Mouse (Mus musculus) midbrain, embryonic 12.5 days (tissue): ENCODE data around the gene Fuz. TPM values are rescaled to one million over a fixed set of nuclear protein-coding genes. Genes with fewer than 3 reads are reported as not detected.

Experiments used
- ATAC-seq: fragments of 200-750 bp; cut with Nextera tagmentation; 2 replicates; pipeline ENCODE4 v1.8.0; 2017; ENCODE audit warnings: low read depth, moderate TSS enrichment, moderate library complexity; ENCODE audit not compliant: low FRiP score
- H3K27ac ChIP-seq: fragments of 300-500 bp; sonication (generic); replicated peaks from 2 replicates; pipeline ENCODE4 v1.5.1; 2016; ENCODE audit warnings: mild to moderate bottlenecking
- H3K27me3 ChIP-seq: fragments of 300-500 bp; sonication (generic); 2 replicates; pipeline ENCODE4 v1.6.1; 2016; ENCODE audit warnings: mild to moderate bottlenecking
- H3K36me3 ChIP-seq: fragments of 300-500 bp; sonication (generic); 2 replicates; pipeline ENCODE4 v1.6.1; 2016
- H3K4me1 ChIP-seq: fragments of 300-500 bp; sonication (generic); 2 replicates; pipeline ENCODE4 v1.6.1; 2016
- H3K4me2 ChIP-seq: fragments of 300-500 bp; sonication (generic); replicated peaks from 2 replicates; pipeline ENCODE4 v1.6.1; 2016; ENCODE audit warnings: mild to moderate bottlenecking, moderate library complexity
- H3K4me3 ChIP-seq: fragments of 300-500 bp; sonication (generic); 2 replicates; pipeline ENCODE4 v1.5.1; 2016; ENCODE audit warnings: mild to moderate bottlenecking
- H3K9ac ChIP-seq: fragments of 300-500 bp; sonication (generic); replicated peaks from 2 replicates; pipeline ENCODE4 v1.6.1; 2016; ENCODE audit warnings: mild to moderate bottlenecking, moderate library complexity
- H3K9me3 ChIP-seq: fragments of 300-500 bp; sonication (generic); 2 replicates; pipeline ENCODE4 v1.6.1; 2016; ENCODE audit warnings: mild to moderate bottlenecking
- WGBS: fragments of 180-500 bp; shearing (Covaris S2); methylation state at CpG from one replicate; pipeline ENCODE4 v1.1.7; 2016; 5-methylcytosine and 5-hydroxymethylcytosine counted together
- polyA plus RNA-seq: library from polyadenylated mRNA; unstranded; fragments of >200 nt; fragmentation: Nextera tagmentation; extraction: Ambion mirVana; gene quantifications from 2 replicates; pipeline ENCODE4 v1.2.1, GENCODE M21; 2016

Fuz gene
- polyA plus RNA-seq: 25.8 and 29.7 TPM in 2 replicates

GRCm38 (mm10) chr7:44895593-44896434 is at the start of gene Fuz:
Gene Fuz (plus strand): TSS chr7:44896079.
- H3K9me3 ChIP-seq: no peaks in the 10 kb centered on the region
- peak within 1 kb of the TSS; percentile 95 for H3K27ac ChIP-seq
- peak within 1 kb of the TSS; percentile 79 for H3K9ac ChIP-seq
- peaks cover 64% of the 10 kb centered on the region for H3K4me1 ChIP-seq
- H3K4me2 ChIP-seq: peak within 1 kb of the TSS; percentile 84
- under 1% methylated on average over 34 of the region's 34 CpGs for WGBS
- H3K36me3 ChIP-seq: peaks cover 24% of the 10 kb centered on the region
- peak; percentile 75 for ATAC-seq
- peak within 1 kb of the TSS; percentile 66 for H3K4me3 ChIP-seq
- no peaks in the 10 kb centered on the region for H3K27me3 ChIP-seq

- Histone ChIP-seq H3K9ac (no peak overlapping the region), H3K9me3 (no peaks in the 10 kb centered on the region), H3K4me3 (no peak overlapping the region), H3K27me3 (peaks cover 1% of the 10 kb centered on the region; the same call in 1 of the 2 replicates), H3K4me2 (no peak overlapping the region), H3K27ac (no peak overlapping the region), H3K4me1 (peaks cover 27% of the 10 kb centered on the region), H3K36me3 (peaks cover 50% of the 10 kb centered on the region)
- 93% methylated on average over 7 of the region's 7 CpGs for WGBS
- ATAC-seq: no peak
Observed at GRCm38 (mm10) chr7:44846804-44847203, 49.1 kb upstream of the Fuz start.

- H3K36me3 ChIP-seq: peaks cover 46% of the 10 kb centered on the region
Observed at GRCm38 (mm10) chr7:44847772-44848171, 48.1 kb upstream of the Fuz start.

GRCm38 (mm10) chr7:44848561-44849415 is 47.1 kb upstream of the Fuz start, which contains the start of the genes Akt1s1 and Tbc1d17:
Gene Akt1s1 (plus strand): TSS chr7:44848991.
Gene Tbc1d17 (minus strand): TSS chr7:44849079.
- Histone ChIP-seq H3K9ac (peak within 1 kb of the TSS; percentile 67), H3K4me2 (peak within 1 kb of the TSS; percentile 89), H3K27ac (peak within 1 kb of the TSS; percentile 93), H3K36me3 (peaks cover 44% of the 10 kb centered on the region), H3K27me3 (no peaks in the 10 kb centered on the region), H3K9me3 (no peaks in the 10 kb centered on the region), H3K4me1 (peaks cover 38% of the 10 kb centered on the region), H3K4me3 (peak within 1 kb of the TSS; percentile 78)
- under 1% methylated on average over 54 of the region's 54 CpGs for WGBS
- ATAC-seq: peak; percentile 82

More at GRCm38 (mm10) chr7:44847772-44848171, 48.1 kb upstream of the Fuz start:
- peaks cover 29% of the 10 kb centered on the region for H3K4me1 ChIP-seq
- no peak for ATAC-seq
- peak overlapping the region; percentile 89 for H3K4me2 ChIP-seq
- 90% methylated on average over 5 of the region's 5 CpGs for WGBS
- peak overlapping the region; percentile 78 for H3K4me3 ChIP-seq
- peak overlapping the region; percentile 51 for H3K9ac ChIP-seq
- no peaks in the 10 kb centered on the region for H3K27me3 ChIP-seq
- H3K27ac ChIP-seq: peak overlapping the region; percentile 93; the same call in 1 of the 2 replicates
- no peaks in the 10 kb centered on the region for H3K9me3 ChIP-seq

GRCm38 (mm10) chr7:44849416-44850111 is 46.3 kb upstream of the Fuz start:
- under 1% methylated on average over 39 of the region's 41 CpGs for WGBS
- peaks cover 46% of the 10 kb centered on the region for H3K4me1 ChIP-seq

GRCm38 (mm10) chr7:44850146-44850545 is 45.7 kb upstream of the Fuz start:
- Histone ChIP-seq H3K36me3 (peaks cover 30% of the 10 kb centered on the region), H3K4me3 (peak overlapping the region; percentile 78), H3K4me1 (peaks cover 51% of the 10 kb centered on the region), H3K9ac (peak overlapping the region; percentile 67), H3K9me3 (no peaks in the 10 kb centered on the region), H3K4me2 (peak overlapping the region; percentile 89), H3K27ac (peak overlapping the region; percentile 93), H3K27me3 (no peaks in the 10 kb centered on the region)
- ATAC-seq: peak; percentile 63
- WGBS: 0% methylated on average over 33 of the region's 33 CpGs

More at GRCm38 (mm10) chr7:44849416-44850111, 46.3 kb upstream of the Fuz start:
- H3K4me2 ChIP-seq: peak overlapping the region; percentile 89
- peaks cover 36% of the 10 kb centered on the region for H3K36me3 ChIP-seq
- no peaks in the 10 kb centered on the region for H3K9me3 ChIP-seq
- ATAC-seq: peak; percentile 74
- H3K27ac ChIP-seq: peak overlapping the region; percentile 93
- peak overlapping the region; percentile 67 for H3K9ac ChIP-seq
- no peaks in the 10 kb centered on the region for H3K27me3 ChIP-seq
- H3K4me3 ChIP-seq: peak overlapping the region; percentile 78

GRCm38 (mm10) chr7:44850789-44851624 is 44.9 kb upstream of the Fuz start:
- 81% methylated on average over 8 of the region's 8 CpGs for WGBS
- peak overlapping the region; percentile 78 for H3K4me3 ChIP-seq
- no peak for ATAC-seq
- peak overlapping the region; percentile 89 for H3K4me2 ChIP-seq
- H3K9ac ChIP-seq: peak overlapping the region; percentile 67
- no peaks in the 10 kb centered on the region for H3K27me3 ChIP-seq
- H3K27ac ChIP-seq: peak overlapping the region; percentile 93; the same call in 1 of the 2 replicates
- H3K9me3 ChIP-seq: no peaks in the 10 kb centered on the region
- H3K4me1 ChIP-seq: peaks cover 54% of the 10 kb centered on the region
- H3K36me3 ChIP-seq: peaks cover 22% of the 10 kb centered on the region

GRCm38 (mm10) chr7:44851625-44852234 is 44.1 kb upstream of the Fuz start:
- Histone ChIP-seq H3K4me3 (no peak overlapping the region), H3K4me1 (peaks cover 59% of the 10 kb centered on the region), H3K4me2 (0 out of 2 replicates have a peak overlapping the region, but pooled peaks have one; percentile 89), H3K36me3 (peaks cover 14% of the 10 kb centered on the region), H3K27me3 (no peaks in the 10 kb centered on the region), H3K27ac (no peak overlapping the region), H3K9ac (no peak overlapping the region), H3K9me3 (no peaks in the 10 kb centered on the region)
- no peak for ATAC-seq
- 94% methylated on average over 12 of the region's 12 CpGs for WGBS

GRCm38 (mm10) chr7:44852259-44853027 is 43.4 kb upstream of the Fuz start:
- H3K27ac ChIP-seq: no peak overlapping the region
- H3K9me3 ChIP-seq: no peaks in the 10 kb centered on the region
- no peak overlapping the region; the same call in 1 of the 2 replicates for H3K9ac ChIP-seq
- H3K4me2 ChIP-seq: no peak overlapping the region
- no peak for ATAC-seq
- H3K27me3 ChIP-seq: no peaks in the 10 kb centered on the region
- H3K36me3 ChIP-seq: peaks cover 13% of the 10 kb centered on the region
- peaks cover 57% of the 10 kb centered on the region for H3K4me1 ChIP-seq
- H3K4me3 ChIP-seq: 0 out of 2 replicates have a peak overlapping the region, but pooled peaks have one; percentile 12
- 89% methylated on average over 35 of the region's 36 CpGs for WGBS

- Histone ChIP-seq H3K4me2 (no peak overlapping the region; the same call in 1 of the 2 replicates), H3K27me3 (no peaks in the 10 kb centered on the region), H3K4me3 (no peak overlapping the region), H3K36me3 (peaks cover 13% of the 10 kb centered on the region), H3K27ac (no peak overlapping the region), H3K4me1 (peaks cover 56% of the 10 kb centered on the region), H3K9me3 (no peaks in the 10 kb centered on the region), H3K9ac (peak overlapping the region; percentile 20; the same call in 1 of the 2 replicates)
- 91% methylated on average over 2 of the region's 2 CpGs for WGBS
- ATAC-seq: no peak
Observed at GRCm38 (mm10) chr7:44853065-44853464, 42.8 kb upstream of the Fuz start.
